Mouse (Mus musculus) thymus, postnatal 14 days (tissue): ENCODE measurements around the gene Ampd1.

ENCODE experiments used
- DNase-seq: peaks from one replicate; pipeline ENCODE4 v3.0.0; 2021

The Ampd1 gene

GRCm38 (mm10) chr3:103073771-103074170, at the start of gene Ampd1:
Gene Ampd1 (plus strand): TSS chr3:103074014.
- no peak for DNase-seq

GRCm38 (mm10) chr3:103026174-103026573, 47.6 kb upstream of the Ampd1 start:
- DNase-seq: peak; percentile 45

GRCm38 (mm10) chr3:103040285-103040684, 33.5 kb upstream of the Ampd1 start:
- no peak for DNase-seq

- no peak for DNase-seq
Measured at GRCm38 (mm10) chr3:103040861-103041379, 32.9 kb upstream of the Ampd1 start.

- DNase-seq: no peak
Measured at GRCm38 (mm10) chr3:103056016-103056595, 17.7 kb upstream of the Ampd1 start.

- no peak for DNase-seq
Measured at GRCm38 (mm10) chr3:103057752-103058151, 16.1 kb upstream of the Ampd1 start.

- DNase-seq: peak; percentile 96
Measured at GRCm38 (mm10) chr3:103058207-103059157, 15.3 kb upstream of the Ampd1 start, which contains the start of gene Nras. Gene Nras (plus strand): TSS chr3:103058285.

GRCm38 (mm10) chr3:103066927-103067326, 6.9 kb upstream of the Ampd1 start:
- DNase-seq: no peak

GRCm38 (mm10) chr3:103068971-103069370, 4.8 kb upstream of the Ampd1 start:
- DNase-seq: no peak

- no peak for DNase-seq
Measured at GRCm38 (mm10) chr3:103075871-103076270, 2.1 kb downstream of the Ampd1 start.

GRCm38 (mm10) chr3:103076476-103076875, 2.7 kb downstream of the Ampd1 start:
- DNase-seq: no peak

- DNase-seq: no peak
Measured at GRCm38 (mm10) chr3:103079301-103079700, 5.5 kb downstream of the Ampd1 start.

- DNase-seq: no peak
Measured at GRCm38 (mm10) chr3:103081051-103081450, 7.2 kb downstream of the Ampd1 start.

- DNase-seq: no peak
Measured at GRCm38 (mm10) chr3:103081861-103082453, 8.1 kb downstream of the Ampd1 start.

GRCm38 (mm10) chr3:103082761-103083160, 8.9 kb downstream of the Ampd1 start:
- DNase-seq: no peak

- DNase-seq: no peak
Measured at GRCm38 (mm10) chr3:103085986-103086385, 12.2 kb downstream of the Ampd1 start.

- DNase-seq: peak; percentile 55
Measured at GRCm38 (mm10) chr3:103091753-103092152, 17.9 kb downstream of the Ampd1 start.

GRCm38 (mm10) chr3:103098662-103099061, 24.8 kb downstream of the Ampd1 start:
- DNase-seq: peak; percentile 18

- no peak for DNase-seq
Measured at GRCm38 (mm10) chr3:103099667-103100066, 25.9 kb downstream of the Ampd1 start.

- DNase-seq: no peak
Measured at GRCm38 (mm10) chr3:103100735-103101134, 26.9 kb downstream of the Ampd1 start.

GRCm38 (mm10) chr3:103101194-103101593, 27.4 kb downstream of the Ampd1 start:
- no peak for DNase-seq

GRCm38 (mm10) chr3:103101909-103102308, 28.1 kb downstream of the Ampd1 start:
- DNase-seq: no peak
